Mouse (Mus musculus): ENCODE results near the gene Slpi.

DNA sequence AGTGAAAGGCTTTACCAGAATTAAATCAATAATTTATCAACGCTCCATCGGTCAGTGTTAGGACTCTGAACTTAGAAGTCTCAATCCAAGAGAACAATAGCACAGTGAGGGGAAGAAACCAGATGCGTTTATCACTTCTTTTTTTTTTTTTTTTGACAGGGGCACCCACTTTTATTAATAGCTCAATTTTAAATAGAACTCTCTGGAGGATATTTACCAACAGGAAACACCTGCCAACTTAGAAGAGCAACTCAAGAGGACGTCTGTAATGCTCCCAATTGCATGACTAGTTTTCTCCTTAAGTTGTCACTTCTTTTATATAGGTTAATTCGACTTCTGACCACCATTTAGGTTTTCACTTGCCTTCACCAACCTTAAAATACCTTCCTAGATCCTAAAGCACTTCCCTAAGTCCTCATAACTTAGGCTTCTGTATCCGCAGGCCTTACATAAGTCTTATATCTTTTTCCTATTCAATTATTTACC is 20.2 kb downstream of the Slpi start:
- TF ChIP-seq CTCF (IDR thresholded peaks at IDR 0.05 in 2 of 3, conservative IDR thresholded peaks at IDR 0.05 in 1 of 3; ENCODE audit: control insufficient read depth in 1 of 3, insufficient read depth in 1 of 3, low read depth in 2 of 3, low read length in 3 of 3, poor library complexity in 1 of 3, severe bottlenecking in 1 of 3) = no peak
- no peak for TF ChIP-seq ZC3H11A (IDR thresholded peaks at IDR 0.05; ENCODE audit: low read depth, low read length)
- TF ChIP-seq GATA1 (IDR thresholded peaks at IDR 0.05; ENCODE audit: low read depth, low read length) = no peak
- TF ChIP-seq CHD2 (IDR thresholded peaks at IDR 0.05; ENCODE audit: low read length) = no peak
- TF ChIP-seq ZNF384 (IDR thresholded peaks at IDR 0.05; ENCODE audit: low read depth, low read length) = no peak
- no peak for TF ChIP-seq TAL1 (IDR thresholded peaks at IDR 0.05; ENCODE audit: low read length)
- TF ChIP-seq USF2 (IDR thresholded peaks at IDR 0.05; ENCODE audit: borderline replicate concordance in 1 of 2, insufficient read depth in 1 of 2, low read depth in 1 of 2, low read length in 2 of 2) = no peak
- no peak for TF ChIP-seq KAT2A (conservative IDR thresholded peaks at IDR 0.05; ENCODE audit: low read depth, low read length)
- no peak for TF ChIP-seq POLR2A (IDR thresholded peaks at IDR 0.05; ENCODE audit: control insufficient read depth in 1 of 2, insufficient read depth in 1 of 2, low read depth in 1 of 2, low read length in 2 of 2, poor library complexity in 1 of 2)

All from MEL (cell line).